Mouse (Mus musculus): ENCODE results near the gene Spc25. TPM values are rescaled to one million over a fixed set of nuclear protein-coding genes. Genes with fewer than 3 reads are reported as not detected.

Gene Spc25
- polyA plus RNA-seq, 1 experiment from 2014 or later: 119 TPM

- ATAC-seq (ENCODE audit: low read depth): no peak
- Histone ChIP-seq H3K27ac (ENCODE audit: low read length) (no peak overlapping the region), H3K9me3 (replicated peaks; ENCODE audit: control insufficient read depth, low read length) (no peaks in the 10 kb centered on the region), H3K36me3 (ENCODE audit: control insufficient read depth, insufficient read depth) (no peaks in the 10 kb centered on the region), H3K4me3 (ENCODE audit: low read depth, low read length) (no peak overlapping the region), H3K27me3 (ENCODE audit: control insufficient read depth, insufficient read depth, low read depth, low read length) (no peaks in the 10 kb centered on the region), H3K4me1 (ENCODE audit: control insufficient read depth, low read depth, low read length) (no peaks in the 10 kb centered on the region), H3K4me2 (ENCODE audit: low read depth, low read length) (no peak overlapping the region), H3K9ac (ENCODE audit: low read depth, low read length) (no peak overlapping the region)
- 70% methylated on average over 9 of the region's 9 CpGs for WGBS (ENCODE audit: insufficient replicate concordance)
These were observed 20.9 kb upstream of the Spc25 start for GRCm38 (mm10) chr2:69226876-69227275.

- Histone ChIP-seq H3K9ac (ENCODE audit: low read depth, low read length) (no peak overlapping the region), H3K4me1 (ENCODE audit: control insufficient read depth, low read depth, low read length) (no peaks in the 10 kb centered on the region), H3K27ac (ENCODE audit: low read length) (no peak overlapping the region), H3K27me3 (ENCODE audit: control insufficient read depth, insufficient read depth, low read depth, low read length) (no peaks in the 10 kb centered on the region), H3K9me3 (replicated peaks; ENCODE audit: control insufficient read depth, low read length) (no peaks in the 10 kb centered on the region), H3K4me2 (ENCODE audit: low read depth, low read length) (no peak overlapping the region), H3K36me3 (ENCODE audit: control insufficient read depth, insufficient read depth) (no peaks in the 10 kb centered on the region), H3K4me3 (ENCODE audit: low read depth, low read length) (no peak overlapping the region)
- no peak for ATAC-seq (ENCODE audit: low read depth)
- WGBS (ENCODE audit: insufficient replicate concordance): 28% methylated on average over 2 of the region's 2 CpGs
These were observed 18.7 kb upstream of the Spc25 start for GRCm38 (mm10) chr2:69224724-69225123.

GRCm38 (mm10) chr2:69222815-69223214 is 16.8 kb upstream of the Spc25 start:
- H3K27me3 ChIP-seq (ENCODE audit: control insufficient read depth, insufficient read depth, low read depth, low read length): no peaks in the 10 kb centered on the region
- no peak overlapping the region for H3K9ac ChIP-seq (ENCODE audit: low read depth, low read length)
- WGBS (ENCODE audit: insufficient replicate concordance): 70% methylated on average over 10 of the region's 10 CpGs
- H3K36me3 ChIP-seq (ENCODE audit: control insufficient read depth, insufficient read depth): no peaks in the 10 kb centered on the region
- ATAC-seq (ENCODE audit: low read depth): no peak
- H3K4me2 ChIP-seq (ENCODE audit: low read depth, low read length): no peak overlapping the region
- H3K4me3 ChIP-seq (ENCODE audit: low read depth, low read length): no peak overlapping the region
- H3K9me3 ChIP-seq (replicated peaks; ENCODE audit: control insufficient read depth, low read length): no peaks in the 10 kb centered on the region
- H3K27ac ChIP-seq (ENCODE audit: low read length): no peak overlapping the region
- H3K4me1 ChIP-seq (ENCODE audit: control insufficient read depth, low read depth, low read length): no peaks in the 10 kb centered on the region

GRCm38 (mm10) chr2:69221868-69222416 is 15.9 kb upstream of the Spc25 start:
- no peak for ATAC-seq (ENCODE audit: low read depth)
- Histone ChIP-seq H3K4me2 (ENCODE audit: low read depth, low read length) (no peak overlapping the region), H3K27ac (ENCODE audit: low read length) (no peak overlapping the region), H3K27me3 (ENCODE audit: control insufficient read depth, insufficient read depth, low read depth, low read length) (no peaks in the 10 kb centered on the region), H3K4me3 (ENCODE audit: low read depth, low read length) (no peak overlapping the region), H3K9me3 (replicated peaks; ENCODE audit: control insufficient read depth, low read length) (no peaks in the 10 kb centered on the region), H3K4me1 (ENCODE audit: control insufficient read depth, low read depth, low read length) (no peaks in the 10 kb centered on the region), H3K9ac (ENCODE audit: low read depth, low read length) (no peak overlapping the region), H3K36me3 (ENCODE audit: control insufficient read depth, insufficient read depth) (no peaks in the 10 kb centered on the region)
- 49% methylated on average over 5 of the region's 5 CpGs for WGBS (ENCODE audit: insufficient replicate concordance)

- H3K27ac ChIP-seq (ENCODE audit: low read length): no peak overlapping the region
- H3K9ac ChIP-seq (ENCODE audit: low read depth, low read length): no peak overlapping the region
- H3K4me1 ChIP-seq (ENCODE audit: control insufficient read depth, low read depth, low read length): no peaks in the 10 kb centered on the region
- no peaks in the 10 kb centered on the region for H3K36me3 ChIP-seq (ENCODE audit: control insufficient read depth, insufficient read depth)
- WGBS (ENCODE audit: insufficient replicate concordance): 71% methylated on average over 7 of the region's 7 CpGs
- no peaks in the 10 kb centered on the region for H3K9me3 ChIP-seq (replicated peaks; ENCODE audit: control insufficient read depth, low read length)
- H3K27me3 ChIP-seq (ENCODE audit: control insufficient read depth, insufficient read depth, low read depth, low read length): no peaks in the 10 kb centered on the region
- ATAC-seq (ENCODE audit: low read depth): no peak
- H3K4me3 ChIP-seq (ENCODE audit: low read depth, low read length): no peak overlapping the region
- no peak overlapping the region for H3K4me2 ChIP-seq (ENCODE audit: low read depth, low read length)
These were observed 9.2 kb upstream of the Spc25 start for GRCm38 (mm10) chr2:69215242-69215641.

- no peak for ATAC-seq (ENCODE audit: low read depth)
- Histone ChIP-seq H3K9ac (ENCODE audit: low read depth, low read length) (no peak overlapping the region), H3K4me3 (ENCODE audit: low read depth, low read length) (no peak overlapping the region), H3K4me2 (ENCODE audit: low read depth, low read length) (no peak overlapping the region), H3K36me3 (ENCODE audit: control insufficient read depth, insufficient read depth) (no peaks in the 10 kb centered on the region), H3K9me3 (replicated peaks; ENCODE audit: control insufficient read depth, low read length) (no peaks in the 10 kb centered on the region), H3K27ac (ENCODE audit: low read length) (no peak overlapping the region), H3K4me1 (ENCODE audit: control insufficient read depth, low read depth, low read length) (no peaks in the 10 kb centered on the region), H3K27me3 (ENCODE audit: control insufficient read depth, insufficient read depth, low read depth, low read length) (no peaks in the 10 kb centered on the region)
- WGBS (ENCODE audit: insufficient replicate concordance): 61% methylated on average over 10 of the region's 10 CpGs
These were observed 6.7 kb upstream of the Spc25 start for GRCm38 (mm10) chr2:69212652-69213051.

GRCm38 (mm10) chr2:69210773-69211172 is 4.8 kb upstream of the Spc25 start, which contains the start of gene G6pc2:
G6pc2 (plus strand) TSS chr2:69211073.
- H3K27ac ChIP-seq (ENCODE audit: low read length): no peak within 1 kb of the TSS
- no peak for ATAC-seq (ENCODE audit: low read depth)
- no peaks in the 10 kb centered on the region for H3K9me3 ChIP-seq (replicated peaks; ENCODE audit: control insufficient read depth, low read length)
- H3K36me3 ChIP-seq (ENCODE audit: control insufficient read depth, insufficient read depth): no peaks in the 10 kb centered on the region
- H3K27me3 ChIP-seq (ENCODE audit: control insufficient read depth, insufficient read depth, low read depth, low read length): no peaks in the 10 kb centered on the region
- H3K4me1 ChIP-seq (ENCODE audit: control insufficient read depth, low read depth, low read length): peaks cover 3% of the 10 kb centered on the region; the same call in 1 of the 2 replicates
- H3K9ac ChIP-seq (ENCODE audit: low read depth, low read length): no peak within 1 kb of the TSS
- no peak within 1 kb of the TSS for H3K4me3 ChIP-seq (ENCODE audit: low read depth, low read length)
- H3K4me2 ChIP-seq (ENCODE audit: low read depth, low read length): no peak within 1 kb of the TSS
- 65% methylated on average over 7 of the region's 7 CpGs for WGBS (ENCODE audit: insufficient replicate concordance)

GRCm38 (mm10) chr2:69209684-69210083 is 3.7 kb upstream of the Spc25 start:
- Histone ChIP-seq H3K27me3 (ENCODE audit: control insufficient read depth, insufficient read depth, low read depth, low read length) (no peaks in the 10 kb centered on the region), H3K27ac (ENCODE audit: low read length) (no peak overlapping the region), H3K9ac (ENCODE audit: low read depth, low read length) (no peak overlapping the region), H3K4me3 (ENCODE audit: low read depth, low read length) (no peak overlapping the region), H3K4me1 (ENCODE audit: control insufficient read depth, low read depth, low read length) (peaks cover 3% of the 10 kb centered on the region; the same call in 1 of the 2 replicates), H3K4me2 (ENCODE audit: low read depth, low read length) (no peak overlapping the region), H3K9me3 (replicated peaks; ENCODE audit: control insufficient read depth, low read length) (no peaks in the 10 kb centered on the region), H3K36me3 (ENCODE audit: control insufficient read depth, insufficient read depth) (no peaks in the 10 kb centered on the region)
- no peak for ATAC-seq (ENCODE audit: low read depth)
- 61% methylated on average over 3 of the region's 3 CpGs for WGBS (ENCODE audit: insufficient replicate concordance)

GRCm38 (mm10) chr2:69206523-69206922 is 529 bp upstream of the Spc25 start:
- H3K4me2 ChIP-seq (ENCODE audit: low read depth, low read length): peak overlapping the region; percentile 56
- H3K27ac ChIP-seq (ENCODE audit: low read length): peak overlapping the region; percentile 9; the same call in 1 of the 2 replicates
- H3K4me1 ChIP-seq (ENCODE audit: control insufficient read depth, low read depth, low read length): peaks cover 8% of the 10 kb centered on the region
- peak; percentile 59 for ATAC-seq (ENCODE audit: low read depth)
- peak overlapping the region; percentile 91 for H3K4me3 ChIP-seq (ENCODE audit: low read depth, low read length)
- 11% methylated on average over 7 of the region's 7 CpGs for WGBS (ENCODE audit: insufficient replicate concordance)
- H3K27me3 ChIP-seq (ENCODE audit: control insufficient read depth, insufficient read depth, low read depth, low read length): no peaks in the 10 kb centered on the region
- H3K9me3 ChIP-seq (replicated peaks; ENCODE audit: control insufficient read depth, low read length): no peaks in the 10 kb centered on the region
- H3K9ac ChIP-seq (ENCODE audit: low read depth, low read length): no peak overlapping the region
- H3K36me3 ChIP-seq (ENCODE audit: control insufficient read depth, insufficient read depth): peaks cover 19% of the 10 kb centered on the region

Measured in liver, embryonic 16.5 days (tissue).